Mouse (Mus musculus) hindbrain, embryonic 11.5 days (tissue): ENCODE data around the gene Ms4a15. TPM values are rescaled to one million over a fixed set of nuclear protein-coding genes. Genes with fewer than 3 reads are reported as not detected.

ENCODE experiments used
- ATAC-seq: fragments of 200-750 bp; cut with Nextera tagmentation; 2 replicates; pipeline ENCODE4 v1.8.0; 2017; ENCODE audit warnings: mild to moderate bottlenecking, moderate TSS enrichment, moderate library complexity; ENCODE audit not compliant: low FRiP score
- DNase-seq: peaks from one replicate; pipeline ENCODE4 v3.0.0-alpha.2; 2015; ENCODE audit warnings: low spot score
- H3K27ac ChIP-seq: fragments of 300-500 bp; sonication (generic); 2 replicates; pipeline ENCODE4 v1.5.1; 2014; ENCODE audit warnings: mild to moderate bottlenecking, low read depth, low read length
- H3K27me3 ChIP-seq: fragments of 300-500 bp; sonication (generic); 2 replicates; pipeline ENCODE4 v1.6.1; 2014; ENCODE audit warnings: mild to moderate bottlenecking, low read length, moderate library complexity, mixed read lengths; ENCODE audit not compliant: control insufficient read depth, insufficient read depth
- H3K36me3 ChIP-seq: fragments of 300-500 bp; sonication (generic); 2 replicates; pipeline ENCODE4 v1.6.1; 2014; ENCODE audit warnings: mild to moderate bottlenecking, low read length, moderate library complexity, mixed read lengths; ENCODE audit not compliant: control insufficient read depth, insufficient read depth
- H3K4me1 ChIP-seq: fragments of 300-500 bp; sonication (generic); replicated peaks from 2 replicates; pipeline ENCODE4 v1.6.1; 2014; ENCODE audit warnings: low read length, mixed read lengths; ENCODE audit not compliant: control insufficient read depth, insufficient read depth
- H3K4me2 ChIP-seq: fragments of 300-500 bp; sonication (generic); replicated peaks from 2 replicates; pipeline ENCODE4 v1.6.1; 2014; ENCODE audit warnings: mild to moderate bottlenecking, low read depth, low read length
- H3K4me3 ChIP-seq: fragments of 300-500 bp; sonication (generic); 2 replicates; pipeline ENCODE4 v1.5.1; 2014; ENCODE audit warnings: low read depth, low read length
- H3K9ac ChIP-seq: fragments of 300-500 bp; sonication (generic); 2 replicates; pipeline ENCODE4 v1.6.1; 2014; ENCODE audit warnings: low read depth, low read length
- H3K9me3 ChIP-seq: fragments of 300-500 bp; sonication (generic); 2 replicates; pipeline ENCODE4 v1.6.1; 2016; ENCODE audit warnings: low read length; ENCODE audit not compliant: control insufficient read depth
- WGBS: fragments of 180-500 bp; shearing (Covaris S2); extraction: QIAGEN DNeasy Blood & Tissue Kit; methylation state at CpG from one replicate; pipeline ENCODE4 v1.1.7; 2014; 5-methylcytosine and 5-hydroxymethylcytosine counted together
- polyA plus RNA-seq: library from polyadenylated mRNA; unstranded; fragments of >200 nt; fragmentation: Nextera tagmentation; extraction: Ambion mirVana; gene quantifications from 2 replicates; pipeline ENCODE4 v1.2.1, GENCODE M21; 2014

Ms4a15 gene
- polyA plus RNA-seq, 1 experiment from 2014 or later: not detected

- DNase-seq (no peak), ATAC-seq (no peak)
- Histone ChIP-seq H3K27ac (no peak overlapping the region), H3K27me3 (no peaks in the 10 kb centered on the region), H3K9ac (no peak overlapping the region), H3K4me1 (peaks cover 9% of the 10 kb centered on the region), H3K36me3 (no peaks in the 10 kb centered on the region), H3K4me3 (no peak overlapping the region), H3K9me3 (no peaks in the 10 kb centered on the region), H3K4me2 (no peak overlapping the region)
- 74% methylated on average over 11 of the region's 11 CpGs for WGBS
Observed at GRCm38 (mm10) chr19:10952021-10952939, 40.8 kb downstream of the Ms4a15 start.

- Histone ChIP-seq H3K9ac (peak overlapping the region; percentile 45), H3K9me3 (no peaks in the 10 kb centered on the region), H3K4me1 (peaks cover 10% of the 10 kb centered on the region), H3K27me3 (no peaks in the 10 kb centered on the region), H3K4me2 (peak overlapping the region; percentile 44), H3K36me3 (no peaks in the 10 kb centered on the region; the same call in 1 of the 2 replicates), H3K4me3 (peak overlapping the region; percentile 67), H3K27ac (no peak overlapping the region)
- WGBS: 39% methylated on average over 9 of the region's 9 CpGs
- peak; percentile 28 for DNase-seq
- ATAC-seq: peak; percentile 28; the same call in 1 of the 2 replicates
Observed at GRCm38 (mm10) chr19:10949558-10949957, 43.5 kb downstream of the Ms4a15 start.

DNA sequence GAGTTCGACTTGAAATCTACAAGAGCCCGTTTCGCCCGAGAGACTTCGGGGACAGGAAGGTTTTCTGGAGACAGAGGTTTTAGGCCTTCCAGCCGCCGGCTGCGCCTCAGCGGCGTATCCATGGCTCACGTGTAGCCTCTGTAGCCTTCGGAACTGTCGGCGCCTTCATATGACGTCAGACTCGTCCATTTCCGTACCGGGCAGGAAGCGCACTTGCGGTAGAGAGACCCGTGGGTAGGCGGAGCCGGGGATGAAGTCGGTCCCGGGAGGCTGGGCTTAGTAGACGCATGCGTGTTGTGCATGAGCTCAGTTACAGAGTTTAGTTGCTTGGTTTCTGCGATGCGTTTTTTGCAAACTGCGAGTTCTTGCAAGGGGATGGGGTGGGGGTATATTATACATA lies 43.9 kb downstream of the Ms4a15 start, which contains the start of gene Ccdc86:
TSS of gene Ccdc86 (minus strand) at position 155 of the 400 bp plus-strand sequence.
- peak; percentile 99 for DNase-seq
- under 1% methylated on average over 30 of the region's 30 CpGs for WGBS
- no peak within 1 kb of the TSS for H3K27ac ChIP-seq

GRCm38 (mm10) chr19:10948416-10948815 lies 44.6 kb downstream of the Ms4a15 start:
- Histone ChIP-seq H3K4me1 (peaks cover 10% of the 10 kb centered on the region), H3K27me3 (no peaks in the 10 kb centered on the region), H3K4me3 (peak overlapping the region; percentile 67), H3K27ac (no peak overlapping the region), H3K9me3 (no peaks in the 10 kb centered on the region), H3K9ac (peak overlapping the region; percentile 62), H3K4me2 (peak overlapping the region; percentile 93), H3K36me3 (no peaks in the 10 kb centered on the region; the same call in 1 of the 2 replicates)
- ATAC-seq (no peak), DNase-seq (no peak)
- 2% methylated on average over 20 of the region's 20 CpGs for WGBS

More for the DNA sequence above, 43.9 kb downstream of the Ms4a15 start, which contains the start of gene Ccdc86:
- no peaks in the 10 kb centered on the region for H3K9me3 ChIP-seq
- H3K4me3 ChIP-seq: peak within 1 kb of the TSS; percentile 67
- H3K27me3 ChIP-seq: no peaks in the 10 kb centered on the region
- peaks cover 10% of the 10 kb centered on the region for H3K4me1 ChIP-seq
- H3K4me2 ChIP-seq: peak within 1 kb of the TSS; percentile 93
- H3K9ac ChIP-seq: peak within 1 kb of the TSS; percentile 62
- H3K36me3 ChIP-seq: no peaks in the 10 kb centered on the region; the same call in 1 of the 2 replicates
- peak; percentile 98 for ATAC-seq

- Histone ChIP-seq H3K27me3 (no peaks in the 10 kb centered on the region), H3K9ac (peak overlapping the region; percentile 62; the same call in 1 of the 2 replicates), H3K9me3 (no peaks in the 10 kb centered on the region), H3K4me3 (peak overlapping the region; percentile 67), H3K36me3 (no peaks in the 10 kb centered on the region; the same call in 1 of the 2 replicates), H3K4me2 (peak overlapping the region; percentile 93), H3K4me1 (peaks cover 10% of the 10 kb centered on the region), H3K27ac (no peak overlapping the region)
- no peak for DNase-seq
- ATAC-seq: no peak
- 90% methylated on average over 5 of the region's 5 CpGs for WGBS
Observed at GRCm38 (mm10) chr19:10947219-10947618, 45.8 kb downstream of the Ms4a15 start.

DNA sequence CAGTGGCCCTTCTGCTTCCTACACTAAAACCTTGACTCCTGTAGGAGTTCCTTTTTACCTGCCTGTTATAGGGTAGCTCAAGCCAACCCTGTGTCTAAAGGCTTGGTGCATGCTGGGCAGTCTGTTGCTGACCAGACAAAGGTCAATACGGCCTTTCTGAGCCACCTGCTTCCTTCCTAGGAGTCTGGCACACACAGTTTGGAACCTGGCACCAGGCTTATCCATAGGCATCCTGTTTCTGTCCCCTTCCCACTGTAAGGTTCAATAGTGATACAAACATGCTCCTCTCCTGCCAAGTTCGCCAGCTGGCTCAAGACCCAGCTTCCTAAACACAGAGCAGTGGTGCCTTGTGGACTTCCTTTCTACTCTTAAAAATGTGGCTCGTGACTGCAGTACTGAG lies 46.5 kb downstream of the Ms4a15 start:
- no peak overlapping the region for H3K27ac ChIP-seq
- no peaks in the 10 kb centered on the region; the same call in 1 of the 2 replicates for H3K36me3 ChIP-seq
- DNase-seq (no peak), ATAC-seq (no peak)
- H3K9ac ChIP-seq: no peak overlapping the region
- WGBS: 93% methylated on average over 3 of the region's 3 CpGs
- no peak overlapping the region for H3K4me3 ChIP-seq
- H3K4me1 ChIP-seq: peaks cover 13% of the 10 kb centered on the region
- no peaks in the 10 kb centered on the region for H3K27me3 ChIP-seq
- no peaks in the 10 kb centered on the region for H3K9me3 ChIP-seq
- H3K4me2 ChIP-seq: no peak overlapping the region

GRCm38 (mm10) chr19:10943955-10944354 lies 49.1 kb downstream of the Ms4a15 start:
- Histone ChIP-seq H3K27ac (no peak overlapping the region), H3K36me3 (no peaks in the 10 kb centered on the region; the same call in 1 of the 2 replicates), H3K4me1 (peaks cover 13% of the 10 kb centered on the region), H3K9ac (no peak overlapping the region), H3K4me2 (no peak overlapping the region), H3K27me3 (no peaks in the 10 kb centered on the region), H3K4me3 (no peak overlapping the region), H3K9me3 (no peaks in the 10 kb centered on the region)
- no peak for ATAC-seq
- DNase-seq: no peak
- WGBS: 90% methylated on average over 3 of the region's 3 CpGs

DNA sequence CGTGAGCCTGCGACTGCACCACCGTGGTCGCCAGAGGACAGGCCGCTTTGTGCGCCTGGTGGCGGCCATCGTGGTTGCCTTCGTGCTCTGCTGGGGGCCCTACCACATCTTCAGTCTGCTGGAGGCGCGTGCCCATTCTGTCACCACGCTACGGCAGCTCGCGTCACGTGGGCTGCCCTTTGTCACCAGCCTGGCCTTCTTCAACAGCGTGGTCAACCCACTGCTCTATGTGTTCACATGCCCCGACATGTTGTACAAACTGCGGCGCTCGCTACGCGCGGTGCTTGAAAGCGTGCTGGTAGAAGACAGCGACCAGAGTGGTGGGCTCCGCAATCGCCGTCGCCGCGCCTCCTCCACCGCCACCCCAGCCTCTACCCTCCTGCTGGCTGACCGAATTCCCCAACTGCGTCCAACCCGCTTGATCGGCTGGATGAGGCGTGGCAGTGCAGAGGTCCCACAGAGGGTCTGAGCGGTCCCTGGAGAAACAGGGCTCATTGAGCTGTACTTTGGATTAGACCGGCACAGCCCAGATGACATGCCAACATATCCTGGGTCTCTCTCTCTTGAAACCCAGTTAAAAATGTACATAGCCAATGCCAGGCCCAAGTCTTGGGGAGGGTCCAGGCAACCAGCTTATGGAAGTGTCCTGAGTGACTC lies 52.1 kb downstream of the Ms4a15 start:
- no peaks in the 10 kb centered on the region for H3K9me3 ChIP-seq
- no peaks in the 10 kb centered on the region; the same call in 1 of the 2 replicates for H3K36me3 ChIP-seq
- peak overlapping the region; percentile 80 for H3K4me2 ChIP-seq
- 0 out of 2 replicates have a peak, but pooled peaks cover 4% of the 10 kb centered on the region for H3K4me1 ChIP-seq
- 1% methylated on average over 40 of the region's 40 CpGs for WGBS
- peak; percentile 84 for ATAC-seq
- H3K27me3 ChIP-seq: no peaks in the 10 kb centered on the region
- H3K4me3 ChIP-seq: peak overlapping the region; percentile 33
- H3K27ac ChIP-seq: peak overlapping the region; percentile 58
- H3K9ac ChIP-seq: peak overlapping the region; percentile 72
- DNase-seq: peak; percentile 74
